Mouse (Mus musculus) myocyte (in vitro differentiated cells): Measurements from ENCODE around the gene Wdr35. TPM values are rescaled to one million over a fixed set of nuclear protein-coding genes. Genes with fewer than 3 reads are reported as not detected.

Experiments used
- H3K27me3 ChIP-seq: one replicate; pipeline ENCODE4 v1.6.1; 2011; ENCODE audit not compliant: control insufficient read depth, insufficient read depth, insufficient read length
- H3K36me3 ChIP-seq: one replicate; pipeline ENCODE4 v1.6.1; 2011; ENCODE audit not compliant: control insufficient read depth, insufficient read depth
- H3K4me2 ChIP-seq: one replicate; pipeline ENCODE4 v1.6.1; 2011; ENCODE audit warnings: low read depth, control low read depth
- H3K4me3 ChIP-seq: one replicate; pipeline ENCODE4 v1.5.1; 2011; ENCODE audit warnings: mild to moderate bottlenecking, control low read depth, moderate library complexity
- H3K79me2 ChIP-seq: one replicate; pipeline ENCODE4 v1.6.1; 2011; ENCODE audit not compliant: control insufficient read depth, insufficient read depth
- H3ac ChIP-seq: one replicate; pipeline ENCODE4 v1.6.1; 2011; ENCODE audit not compliant: control insufficient read depth, insufficient read length
- CEBPB ChIP-seq: IDR thresholded peaks from 2 replicates; pipeline ENCODE4 v1.6.1; 2011; ENCODE audit warnings: mild to moderate bottlenecking, moderate library complexity; ENCODE audit not compliant: poor library complexity, insufficient read depth, severe bottlenecking
- E2F4 ChIP-seq: IDR thresholded peaks from one replicate; pipeline ENCODE4 v1.6.1; 2011; ENCODE audit warnings: mild to moderate bottlenecking, control low read depth, moderate library complexity; ENCODE audit not compliant: insufficient read depth
- MAX ChIP-seq: IDR thresholded peaks from one replicate; pipeline ENCODE4 v1.6.1; 2011; ENCODE audit warnings: low read depth, mild to moderate bottlenecking, control low read depth
- MYOD1 ChIP-seq, 3 experiments: IDR thresholded peaks; one replicate each; pipeline ENCODE4 v1.6.1; 2011; ENCODE audit warnings: control low read depth in 2 of 3, low read depth in 2 of 3, mild to moderate bottlenecking in 2 of 3, moderate library complexity in 1 of 3; ENCODE audit not compliant: insufficient read length in 2 of 3, control insufficient read depth in 1 of 3
- MYOG ChIP-seq, 3 experiments: IDR thresholded peaks; one replicate each; pipeline ENCODE4 v1.6.1; 2011; ENCODE audit warnings: control low read depth in 2 of 3, low read depth in 2 of 3, mild to moderate bottlenecking in 2 of 3; ENCODE audit not compliant: insufficient read length in 2 of 3, control insufficient read depth in 1 of 3, insufficient read depth in 1 of 3
- POLR2A ChIP-seq: IDR thresholded peaks from one replicate; pipeline ENCODE4 v1.6.1; 2011; ENCODE audit warnings: low read depth, mild to moderate bottlenecking, control low read depth, moderate library complexity; ENCODE audit not compliant: insufficient read length
- POLR2AphosphoS2 ChIP-seq: IDR thresholded peaks from one replicate; pipeline ENCODE4 v1.6.1; 2011; ENCODE audit warnings: low read depth, control low read depth; ENCODE audit not compliant: insufficient read length
- REST ChIP-seq: IDR thresholded peaks from one replicate; pipeline ENCODE4 v1.6.1; 2011; ENCODE audit warnings: mild to moderate bottlenecking, control low read depth, moderate library complexity; ENCODE audit not compliant: insufficient read depth, insufficient read length
- SRF ChIP-seq: IDR thresholded peaks from one replicate; pipeline ENCODE4 v1.6.1; 2011; ENCODE audit warnings: low read depth; ENCODE audit not compliant: control insufficient read depth, insufficient read length
- TCF12 ChIP-seq: IDR thresholded peaks from one replicate; pipeline ENCODE4 v1.6.1; 2011; ENCODE audit warnings: mild to moderate bottlenecking, control low read depth; ENCODE audit not compliant: poor library complexity, insufficient read depth, severe bottlenecking
- TCF3 ChIP-seq: IDR thresholded peaks from one replicate; pipeline ENCODE4 v1.6.1; 2011; ENCODE audit warnings: low read depth, control low read depth; ENCODE audit not compliant: insufficient read length
- USF1 ChIP-seq: IDR thresholded peaks from one replicate; pipeline ENCODE4 v1.6.1; 2011; ENCODE audit warnings: low read depth, mild to moderate bottlenecking, control low read depth, moderate library complexity
- polyA plus RNA-seq: library from polyadenylated mRNA; unstranded; fragments of >200 nt; fragmentation: generic; extraction: Trizol; gene quantifications from one replicate; pipeline ENCODE4 v1.2.1, GENCODE M21; 2012; ENCODE audit warnings: missing spikeins

Wdr35 gene
- polyA plus RNA-seq, 1 experiment: 9.5 TPM

GRCm38 (mm10) chr12:8939490-8939889, 34.2 kb upstream of the Wdr35 start:
- Histone ChIP-seq H3ac (no peak overlapping the region), H3K36me3 (peaks cover 48% of the 10 kb centered on the region)

DNA sequence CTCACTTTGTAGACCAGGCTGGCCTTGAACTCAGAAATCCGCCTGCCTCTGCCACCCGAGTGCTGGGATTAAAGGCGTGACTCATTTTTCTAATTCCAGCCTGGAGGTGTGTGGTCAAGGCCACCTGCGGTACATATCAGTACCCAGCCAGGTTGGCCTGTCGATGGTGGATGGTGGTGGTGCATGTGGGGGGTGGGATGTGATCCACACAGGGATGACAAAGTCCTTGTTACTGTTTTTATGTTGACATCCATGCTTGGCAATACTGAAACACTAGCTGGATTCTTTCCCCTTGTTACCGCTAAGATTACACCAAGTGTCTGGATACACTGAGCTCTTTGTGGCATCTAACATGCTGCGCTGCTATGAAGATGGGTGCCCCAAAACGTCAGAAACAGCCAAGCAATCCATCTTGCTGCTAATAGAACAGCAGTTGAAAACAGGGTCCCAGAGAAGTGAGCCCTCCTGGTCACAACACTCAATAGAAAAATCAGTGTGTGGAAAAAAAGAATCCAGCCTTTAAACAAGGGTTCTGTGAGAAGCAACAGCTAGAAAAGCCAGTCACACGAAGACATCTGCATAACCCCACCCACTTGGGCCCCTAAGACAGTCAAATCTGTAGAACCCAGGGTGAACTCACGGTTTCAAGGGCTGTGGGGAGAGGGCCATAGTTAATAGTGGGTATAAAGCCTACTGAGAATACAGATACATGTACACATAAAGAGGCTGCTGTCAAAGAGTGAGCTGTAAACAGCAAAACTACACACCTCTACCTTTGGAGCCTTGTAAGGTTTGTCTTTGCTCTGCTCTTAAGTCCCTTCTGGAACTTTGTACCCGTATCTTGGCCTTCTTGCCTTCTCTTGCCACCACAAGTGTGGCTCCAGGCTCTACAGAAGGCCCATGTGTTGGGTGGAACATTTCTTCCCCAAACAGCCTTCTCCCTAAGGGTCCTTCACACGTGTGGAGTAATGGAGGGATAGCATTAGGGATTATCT, 33.4 kb upstream of the Wdr35 start:
- no peak overlapping the region for H3K4me3 ChIP-seq
- TF ChIP-seq E2F4 (no peak), CEBPB (no peak), SRF (no peak), REST (no peak), MAX (no peak), TCF3 (no peak), POLR2AphosphoS2 (peak; percentile 86), POLR2A (peak; percentile 31), TCF12 (no peak), MYOG (IDR thresholded peaks at IDR 0.05; ENCODE audit: control insufficient read depth in 1 of 3, insufficient read depth in 1 of 3, insufficient read length in 2 of 3, low read depth in 2 of 3) (no peak), MYOD1 (IDR thresholded peaks at IDR 0.05; ENCODE audit: control insufficient read depth in 1 of 3, insufficient read length in 2 of 3, low read depth in 2 of 3) (no peak), USF1 (no peak)
- peaks cover 40% of the 10 kb centered on the region for H3K36me3 ChIP-seq
- no peaks in the 10 kb centered on the region for H3K79me2 ChIP-seq
- no peaks in the 10 kb centered on the region for H3K27me3 ChIP-seq
- H3ac ChIP-seq: no peak overlapping the region
- H3K4me2 ChIP-seq: no peak overlapping the region

More at GRCm38 (mm10) chr12:8939490-8939889, 34.2 kb upstream of the Wdr35 start:
- no peak overlapping the region for H3K4me2 ChIP-seq
- TF ChIP-seq POLR2AphosphoS2: peak; percentile 70
- no peak for TF ChIP-seq POLR2A
- H3K27me3 ChIP-seq: no peaks in the 10 kb centered on the region
- H3K79me2 ChIP-seq: no peaks in the 10 kb centered on the region
- H3K4me3 ChIP-seq: no peak overlapping the region

DNA sequence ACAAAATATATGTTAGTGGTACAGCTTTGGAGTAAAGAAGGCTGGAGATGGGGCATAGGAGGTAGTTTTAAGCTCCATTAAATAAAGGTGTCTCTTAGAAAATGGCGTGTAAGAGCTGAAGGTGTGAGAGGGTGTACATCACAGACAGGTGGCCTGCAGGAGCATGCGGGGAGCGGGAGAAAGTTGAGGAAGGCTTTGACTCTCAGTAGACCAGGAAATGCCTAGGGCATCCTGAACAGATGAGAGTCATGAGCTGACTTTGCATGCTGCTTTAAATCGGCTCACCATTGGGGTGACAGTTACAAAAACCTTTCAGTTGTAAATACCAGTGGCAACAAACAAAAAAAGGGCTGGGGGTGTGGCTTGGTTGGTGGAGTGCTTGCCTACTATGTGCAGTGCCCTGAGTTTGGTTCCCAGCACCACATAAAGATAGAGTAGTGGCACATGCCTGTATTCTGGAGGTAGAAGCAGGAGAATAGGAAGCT, 32.5 kb upstream of the Wdr35 start:
- peaks cover 32% of the 10 kb centered on the region for H3K36me3 ChIP-seq
- TF ChIP-seq USF1 (no peak), TCF3 (no peak), TCF12 (no peak), SRF (no peak), MAX (no peak), CEBPB (no peak), POLR2A (no peak), REST (no peak), MYOG (IDR thresholded peaks at IDR 0.05; ENCODE audit: control insufficient read depth in 1 of 3, insufficient read depth in 1 of 3, insufficient read length in 2 of 3, low read depth in 2 of 3) (no peak), POLR2AphosphoS2 (no peak), E2F4 (no peak), MYOD1 (IDR thresholded peaks at IDR 0.05; ENCODE audit: control insufficient read depth in 1 of 3, insufficient read length in 2 of 3, low read depth in 2 of 3) (no peak)
- H3K4me3 ChIP-seq: no peak overlapping the region
- no peak overlapping the region for H3ac ChIP-seq
- H3K27me3 ChIP-seq: no peaks in the 10 kb centered on the region
- H3K4me2 ChIP-seq: no peak overlapping the region
- no peaks in the 10 kb centered on the region for H3K79me2 ChIP-seq

DNA sequence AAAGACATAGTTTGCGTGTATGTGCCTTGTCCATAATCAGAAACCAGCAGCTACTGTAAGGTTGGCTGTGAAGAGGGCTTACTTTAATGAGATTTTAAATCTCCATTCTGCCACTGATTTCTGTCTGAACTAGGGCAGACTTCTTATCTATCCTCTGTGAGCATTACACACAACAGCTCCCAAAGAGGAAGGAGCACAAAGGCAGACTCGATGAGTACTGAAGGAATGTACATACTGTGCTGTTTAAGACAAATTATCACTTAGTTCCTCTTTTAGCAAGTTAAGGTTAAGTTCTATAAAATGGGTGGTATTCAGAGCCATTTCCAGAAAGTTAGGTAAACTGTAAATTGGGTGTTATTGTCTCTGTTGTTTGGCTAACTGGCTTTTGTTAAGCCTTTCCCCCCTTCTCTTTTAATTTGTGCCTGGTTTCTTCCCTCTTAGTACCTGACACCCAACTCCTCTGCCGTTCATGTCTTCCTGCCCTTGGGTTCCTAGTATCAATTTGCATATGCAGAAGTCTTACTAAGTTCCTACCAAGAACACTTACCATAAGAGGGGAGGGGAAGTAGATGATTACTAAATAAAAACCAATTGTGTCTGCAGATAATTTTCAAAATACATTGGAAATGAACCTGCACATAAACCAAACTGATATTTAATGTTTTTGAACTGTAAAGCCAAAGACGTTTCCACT, 31.8 kb upstream of the Wdr35 start:
- Histone ChIP-seq H3K4me2 (no peak overlapping the region), H3K36me3 (peaks cover 25% of the 10 kb centered on the region), H3K79me2 (no peaks in the 10 kb centered on the region), H3K4me3 (no peak overlapping the region), H3ac (no peak overlapping the region), H3K27me3 (no peaks in the 10 kb centered on the region)
- TF ChIP-seq SRF (no peak), TCF3 (no peak), TCF12 (no peak), E2F4 (no peak), MYOG (IDR thresholded peaks at IDR 0.05; ENCODE audit: control insufficient read depth in 1 of 3, insufficient read depth in 1 of 3, insufficient read length in 2 of 3, low read depth in 2 of 3) (no peak), MAX (no peak), CEBPB (no peak), MYOD1 (IDR thresholded peaks at IDR 0.05; ENCODE audit: control insufficient read depth in 1 of 3, insufficient read length in 2 of 3, low read depth in 2 of 3) (no peak), POLR2A (no peak), USF1 (no peak), POLR2AphosphoS2 (no peak), REST (no peak)
